Mouse (Mus musculus) R1 (cell line): ENCODE results near the gene Tab1.
"Not testable (repeated sequence)": the region's sequence is repeated elsewhere in the genome, so short reads cannot be mapped to it uniquely, and the experiment has no call there.

Source experiments
- DNase-seq: peaks from one replicate; pipeline ENCODE4 v3.0.0-alpha.2; 2018; ENCODE audit warnings: low read depth, low spot score

Tab1 gene

DNA sequence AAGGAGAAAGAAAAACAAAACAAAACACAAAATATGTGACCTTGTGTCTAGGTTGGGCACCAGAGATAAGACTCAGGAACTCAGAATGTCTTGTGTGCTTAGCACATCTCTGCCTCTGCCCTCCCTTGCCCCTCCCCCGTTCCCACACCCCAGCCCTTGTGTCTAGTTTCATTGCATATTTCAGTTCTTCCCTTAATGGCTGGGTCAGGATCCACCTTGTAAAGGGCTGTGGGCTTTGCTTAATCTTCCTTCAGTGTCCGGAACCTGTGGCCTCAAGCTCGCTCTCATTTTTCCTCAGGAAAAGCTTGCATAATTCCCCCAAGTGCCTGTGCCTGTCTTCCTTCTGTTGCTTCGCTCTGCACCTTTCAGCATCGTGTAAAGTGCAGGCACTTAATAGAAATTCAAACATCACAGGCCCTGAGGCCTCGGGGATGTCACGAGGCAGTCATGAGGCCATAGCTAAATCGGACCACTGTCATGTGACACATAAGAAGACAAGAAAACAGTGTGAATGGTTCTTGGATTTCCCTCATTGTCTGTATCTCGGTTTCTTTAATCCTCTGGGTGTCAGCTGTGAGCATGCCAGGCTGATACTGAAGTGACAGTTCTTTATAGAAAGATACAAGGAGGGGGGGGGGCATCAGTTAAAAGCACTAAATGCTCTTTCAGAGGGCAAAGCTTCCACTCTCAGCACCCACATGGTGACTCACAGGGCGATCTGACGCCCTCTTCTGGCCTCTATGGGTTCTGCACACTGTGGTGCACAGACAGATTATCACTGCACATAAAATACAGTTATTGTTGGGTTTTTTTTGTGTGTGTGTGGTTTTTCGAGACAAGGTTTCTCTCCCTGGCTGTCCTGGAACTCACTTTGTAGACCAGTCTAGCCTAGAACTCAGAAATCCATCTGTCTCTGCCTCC, 27.2 kb upstream of the Tab1 start:
- DNase-seq: peak; percentile 69

DNA sequence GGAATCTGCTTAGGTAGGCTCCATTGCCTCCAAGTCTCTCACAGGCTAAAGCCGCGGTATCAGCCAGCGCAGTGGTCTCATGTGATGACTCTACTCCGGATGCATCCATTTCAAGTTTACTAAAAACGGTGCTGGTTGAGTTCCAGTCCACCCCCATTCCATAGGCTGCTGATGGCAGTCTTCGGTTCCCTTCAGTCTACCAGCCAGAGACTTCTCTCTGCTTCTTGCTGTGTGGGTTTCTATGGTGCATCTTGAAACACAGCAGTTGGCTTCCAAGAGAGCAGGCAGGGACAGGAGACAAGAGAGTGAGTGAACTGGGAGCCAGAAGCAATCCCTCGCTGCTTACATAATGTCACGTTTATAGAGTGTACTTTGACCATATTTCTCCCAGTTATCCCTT, 25.8 kb upstream of the Tab1 start:
- DNase-seq: no peak

DNA sequence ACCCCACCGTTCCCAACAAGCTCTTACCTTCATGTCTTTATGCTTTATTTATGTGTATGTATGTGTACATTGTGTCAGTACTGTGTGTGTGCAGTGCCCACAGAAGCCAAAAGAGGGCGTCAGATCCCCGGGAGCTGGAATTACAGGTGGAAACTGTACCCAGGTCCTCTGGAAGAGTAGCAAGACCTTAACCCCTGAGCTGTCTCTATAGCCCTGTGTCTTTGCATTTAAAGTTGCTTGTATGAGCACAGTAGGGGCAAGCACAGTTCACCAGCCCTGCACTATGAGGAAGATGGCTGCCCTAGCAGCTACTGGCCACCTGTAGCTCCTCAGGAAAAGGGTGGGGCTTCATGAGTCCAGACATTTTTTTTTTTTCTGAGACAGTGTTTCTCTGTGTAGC, 25.4 kb upstream of the Tab1 start:
- DNase-seq: peak; percentile 75

DNA sequence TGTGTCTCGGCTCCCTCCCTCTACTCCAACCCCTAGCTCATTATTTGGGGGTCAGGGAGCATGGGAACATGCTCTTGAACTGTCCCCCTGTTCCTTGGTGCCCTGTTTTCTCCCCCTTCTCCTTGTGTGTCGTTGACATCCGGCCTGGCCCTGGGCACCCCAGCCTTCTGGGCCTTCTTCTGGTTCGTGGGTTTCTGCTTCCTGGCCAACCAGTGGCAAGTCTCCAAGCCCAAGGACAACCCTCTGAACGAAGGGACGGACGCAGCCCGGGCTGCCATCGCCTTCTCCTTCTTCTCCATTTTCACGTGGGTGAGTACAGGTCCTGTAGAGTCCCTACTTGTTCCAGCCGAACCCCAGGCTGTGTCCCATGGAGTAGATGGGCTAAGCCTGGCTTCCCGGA, 21.5 kb upstream of the Tab1 start:
- no peak for DNase-seq

DNA sequence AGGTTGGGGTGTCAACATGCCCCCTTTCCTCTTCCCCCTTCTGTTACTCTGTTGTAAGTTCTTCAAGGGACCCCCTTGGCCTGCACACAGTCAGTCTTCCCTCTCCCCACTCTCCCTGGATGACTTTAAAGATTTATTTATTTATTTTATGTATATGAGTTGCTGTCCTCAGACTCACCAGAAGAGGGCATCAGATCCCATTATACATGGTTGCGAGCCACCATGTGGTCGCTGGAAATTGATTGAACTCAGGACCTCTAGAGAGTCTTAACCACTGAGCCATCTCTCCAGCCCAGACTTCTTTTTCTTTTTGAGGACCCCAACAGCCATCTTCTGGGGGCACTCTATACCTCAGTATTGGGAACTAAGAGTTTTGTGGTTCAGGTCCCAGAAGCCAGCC, 20.4 kb upstream of the Tab1 start:
- peak; percentile 75 for DNase-seq

DNA sequence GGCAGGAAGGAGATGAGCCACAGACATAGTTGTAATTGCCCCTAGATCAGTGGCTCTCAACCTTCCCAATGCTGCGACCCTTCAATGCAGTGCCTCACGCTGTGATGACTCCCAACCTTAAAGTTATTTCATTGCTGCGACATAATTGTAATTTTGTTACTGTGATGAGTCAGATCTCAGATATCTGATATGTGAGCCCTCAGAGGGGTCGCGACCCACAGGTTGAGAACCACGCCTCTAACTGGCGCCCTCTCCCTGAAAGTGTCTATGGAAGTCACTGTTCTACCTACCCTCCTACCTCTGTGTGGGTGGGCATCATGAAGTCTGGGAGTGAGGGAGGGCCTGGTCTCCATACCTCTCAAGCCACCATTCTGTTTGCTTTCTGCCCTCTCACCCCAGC, 18.5 kb upstream of the Tab1 start:
- no peak for DNase-seq

DNA sequence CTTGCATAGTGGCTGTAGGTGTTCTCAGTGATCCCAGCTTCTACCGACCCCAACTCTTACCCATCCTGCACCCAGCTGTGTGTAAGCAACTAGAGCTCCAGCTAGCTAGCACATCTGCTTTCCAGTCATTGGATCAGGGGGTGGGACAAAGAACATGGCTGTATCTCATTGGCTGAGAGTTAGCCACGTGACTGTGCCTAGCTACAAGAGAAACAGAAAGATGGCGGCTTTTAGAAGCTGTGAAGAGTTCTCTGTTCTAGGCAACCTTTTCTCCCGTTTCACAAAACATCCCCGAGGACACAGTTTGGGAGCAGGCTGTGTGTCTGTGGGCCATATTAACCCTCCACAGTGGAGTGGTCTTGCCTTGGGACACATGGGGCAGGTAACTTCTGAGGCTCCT, 17.7 kb upstream of the Tab1 start:
- DNase-seq: peak; percentile 95

DNA sequence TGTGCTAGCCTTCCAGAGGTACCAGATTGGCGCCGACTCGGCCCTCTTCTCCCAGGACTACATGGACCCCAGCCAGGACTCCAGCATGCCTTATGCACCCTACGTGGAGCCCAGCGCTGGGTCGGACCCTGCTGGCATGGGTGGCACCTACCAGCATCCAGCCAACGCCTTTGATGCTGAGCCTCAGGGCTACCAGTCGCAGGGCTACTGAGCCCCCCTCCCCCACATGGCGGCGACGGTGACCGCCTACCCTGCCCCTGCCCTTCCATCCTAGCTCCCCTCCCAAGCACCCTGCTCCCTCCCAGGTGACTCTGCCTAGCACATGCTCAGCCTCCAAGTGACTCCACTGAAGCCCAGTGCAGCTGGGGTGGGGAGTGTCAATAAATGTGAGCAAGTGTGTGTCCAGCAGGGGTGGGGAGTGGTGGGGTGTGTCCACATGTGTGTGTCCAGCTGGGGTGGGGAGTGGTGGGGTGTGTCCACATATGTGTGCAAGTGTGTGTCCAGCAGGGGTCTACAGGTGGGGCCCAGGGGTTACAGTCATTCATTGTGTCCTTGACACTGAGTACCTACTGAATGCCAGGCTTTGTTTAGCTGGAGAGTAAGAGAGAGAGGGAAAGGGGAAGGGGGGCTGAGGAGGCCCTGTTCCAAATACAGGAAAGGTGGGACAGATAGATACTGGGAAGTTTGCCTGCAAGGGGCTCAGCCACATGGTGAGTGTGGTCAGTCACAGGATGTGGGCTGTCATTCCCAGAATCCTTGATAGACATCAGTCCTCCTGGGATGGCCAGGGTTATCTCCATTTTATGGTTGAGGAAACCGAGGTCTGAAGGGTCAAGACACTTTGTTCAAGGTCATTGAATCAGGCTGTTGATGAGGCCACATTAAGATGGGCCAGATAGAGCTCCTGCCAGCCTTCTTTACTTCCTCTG, 16.8 kb upstream of the Tab1 start:
- DNase-seq: peak; percentile 41

DNA sequence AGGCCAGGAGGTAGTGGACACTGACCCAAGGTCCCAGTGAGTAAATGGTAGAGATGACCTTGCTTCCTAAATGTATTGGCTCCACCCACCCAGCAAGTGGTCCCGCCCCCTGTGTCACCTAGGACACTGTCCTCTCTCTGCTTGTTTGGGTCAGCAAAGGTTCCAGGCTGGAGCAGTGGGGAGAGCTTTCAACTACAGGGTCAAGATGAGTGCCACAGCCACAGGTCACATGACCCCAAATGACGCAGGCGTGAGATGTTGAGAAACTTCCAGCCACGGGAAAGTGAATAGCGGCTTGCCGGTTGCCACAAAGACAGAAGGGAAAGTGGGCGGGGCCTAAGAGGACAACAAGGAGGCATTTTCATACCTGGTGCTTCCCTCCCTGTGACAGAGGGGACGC, 15.8 kb upstream of the Tab1 start:
- peak; percentile 90 for DNase-seq

DNA sequence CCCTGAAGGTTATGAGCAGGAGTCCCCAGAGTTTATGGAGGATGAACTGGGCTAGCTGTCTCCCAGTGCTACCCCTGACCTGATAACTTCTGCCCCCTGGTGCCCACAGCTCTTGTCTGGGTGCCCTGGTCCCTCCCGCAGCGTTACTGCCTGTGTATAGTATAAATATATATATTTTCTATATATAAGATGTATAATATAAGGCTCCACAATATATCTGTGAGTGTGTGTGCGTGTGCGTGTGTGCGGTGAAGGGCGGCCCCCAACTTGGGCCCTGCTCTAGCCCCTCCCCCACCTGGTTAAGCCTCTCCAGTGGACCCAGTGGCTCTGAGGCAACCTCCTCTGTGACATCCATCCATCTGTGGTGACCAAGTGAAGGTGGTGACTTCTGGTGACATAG, 13.9 kb upstream of the Tab1 start:
- DNase-seq: no peak

DNA sequence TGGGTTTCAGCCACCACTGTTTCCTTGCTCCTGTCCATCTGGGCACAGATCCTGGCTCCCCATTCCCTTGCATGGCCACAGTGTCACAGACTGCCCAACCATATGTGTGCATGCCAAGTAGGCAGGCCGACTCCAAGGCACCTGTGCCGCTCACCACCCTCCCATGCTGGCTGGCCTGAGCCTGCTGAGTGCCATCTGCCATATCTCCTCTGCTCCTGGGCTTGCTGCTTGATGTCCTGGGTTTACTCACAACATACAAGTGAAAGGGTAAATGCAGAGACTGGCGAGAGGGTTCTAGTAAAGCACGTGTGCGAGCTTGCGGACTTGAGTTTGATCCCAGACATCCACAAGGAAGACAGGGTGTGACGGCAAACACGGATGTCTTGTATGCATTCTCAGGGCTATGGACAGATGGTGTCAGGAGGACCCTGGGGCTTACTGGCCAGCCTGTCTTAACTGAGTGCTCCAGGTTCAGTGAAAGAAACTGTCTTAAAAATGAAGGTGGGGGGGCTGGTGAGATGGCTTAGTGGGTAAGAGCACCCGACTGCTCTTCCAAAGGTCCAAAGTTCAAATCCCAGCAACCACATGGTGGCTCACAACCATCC, 11.1 kb upstream of the Tab1 start:
- no peak for DNase-seq

DNA sequence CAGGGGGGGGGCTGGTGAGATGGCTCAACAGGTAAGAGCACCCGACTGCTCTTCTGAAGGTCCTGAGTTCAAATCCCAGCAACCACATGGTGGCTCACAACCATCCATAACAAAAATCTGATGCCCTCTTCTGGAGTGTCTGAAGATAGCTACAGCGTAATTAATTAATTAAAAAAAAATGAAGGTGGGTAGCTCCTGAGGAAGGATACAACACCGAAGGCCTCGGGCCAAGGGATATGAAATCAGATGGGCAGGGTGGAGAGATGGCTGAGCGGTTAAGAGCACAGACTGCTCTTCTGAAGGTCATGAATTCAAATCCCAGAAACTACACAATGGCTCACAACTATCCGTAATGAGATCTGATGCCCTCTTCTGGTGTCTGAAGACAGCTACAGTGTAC, 10.5 kb upstream of the Tab1 start:
- DNase-seq: not testable (repeated sequence)

DNA sequence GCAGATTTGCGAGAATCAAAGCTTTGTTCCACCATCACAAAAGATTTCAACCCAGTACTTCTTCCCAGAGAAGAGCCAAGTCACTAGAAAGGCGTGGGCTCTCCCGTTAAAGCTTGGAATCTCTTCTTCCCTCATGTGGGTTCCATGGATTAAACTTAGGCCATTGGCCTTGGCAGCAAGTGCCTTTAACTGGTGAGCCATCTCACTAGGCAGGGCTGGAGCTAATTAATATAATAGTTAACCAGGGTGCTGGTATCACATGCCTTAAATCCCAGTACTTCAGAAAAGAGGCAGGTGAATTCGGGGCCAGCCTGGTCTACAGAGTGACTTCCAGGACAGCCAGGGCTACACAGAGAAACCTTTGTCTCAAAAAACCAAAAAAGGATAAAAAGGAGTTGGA, 8.3 kb upstream of the Tab1 start:
- no peak for DNase-seq

DNA sequence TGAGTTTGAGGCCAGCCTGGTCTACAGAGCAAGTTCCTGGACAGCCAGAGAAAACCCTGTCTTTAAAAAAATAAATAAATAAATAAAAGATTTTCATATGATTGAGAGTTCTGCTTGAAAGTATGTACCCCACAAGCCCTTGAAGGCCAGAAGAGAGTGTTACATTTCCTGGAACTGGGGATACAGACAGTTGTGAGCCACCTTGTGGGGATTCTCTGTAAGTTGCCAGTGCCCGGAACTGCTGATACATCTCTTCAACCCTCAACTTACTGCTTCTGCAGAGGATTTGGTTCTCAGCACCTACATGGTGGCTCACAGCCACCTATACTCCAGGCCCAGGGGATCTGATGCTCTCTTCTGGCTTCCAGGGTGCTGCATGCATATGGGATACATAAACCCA, 5.7 kb upstream of the Tab1 start:
- DNase-seq: peak; percentile 49

DNA sequence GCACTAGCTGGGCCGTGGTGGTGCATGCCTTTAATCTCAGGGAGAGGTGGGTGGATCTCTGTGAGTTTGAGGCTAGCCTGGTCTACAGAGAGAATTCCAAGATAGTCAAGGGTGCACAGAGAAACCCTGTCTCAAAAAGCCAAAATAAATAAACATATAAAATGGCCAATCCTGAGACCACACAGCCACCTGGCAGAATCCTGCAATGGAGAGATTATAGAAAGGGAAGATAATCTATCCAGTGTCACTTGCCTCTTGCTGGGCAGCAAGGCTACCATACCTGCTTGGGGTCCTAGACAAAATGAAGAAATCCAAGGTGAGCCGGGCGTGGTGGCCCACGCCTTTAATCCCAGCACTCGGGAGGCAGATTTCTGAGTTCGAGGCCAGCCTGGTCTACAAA, 2.9 kb upstream of the Tab1 start:
- no peak for DNase-seq

DNA sequence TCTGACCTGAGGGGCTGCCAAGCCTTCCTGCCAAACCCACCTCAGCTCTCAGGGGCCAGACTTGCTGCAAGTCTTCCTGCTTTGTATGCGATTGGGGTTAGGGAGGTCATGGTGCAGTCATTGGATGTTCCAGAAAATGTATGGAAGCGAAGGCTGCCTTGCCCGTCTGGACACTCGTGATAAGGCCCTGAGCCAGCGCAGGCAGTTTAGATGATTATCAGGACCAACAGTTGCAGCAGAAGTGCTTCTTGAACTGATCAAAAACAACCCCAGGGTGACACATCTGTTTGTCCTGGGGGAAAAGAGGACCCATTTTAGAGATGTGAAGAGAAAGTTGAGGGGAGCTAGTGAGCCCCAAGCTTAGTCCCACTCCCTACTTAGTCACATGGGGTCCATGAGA, 2.2 kb upstream of the Tab1 start:
- DNase-seq: no peak

DNA sequence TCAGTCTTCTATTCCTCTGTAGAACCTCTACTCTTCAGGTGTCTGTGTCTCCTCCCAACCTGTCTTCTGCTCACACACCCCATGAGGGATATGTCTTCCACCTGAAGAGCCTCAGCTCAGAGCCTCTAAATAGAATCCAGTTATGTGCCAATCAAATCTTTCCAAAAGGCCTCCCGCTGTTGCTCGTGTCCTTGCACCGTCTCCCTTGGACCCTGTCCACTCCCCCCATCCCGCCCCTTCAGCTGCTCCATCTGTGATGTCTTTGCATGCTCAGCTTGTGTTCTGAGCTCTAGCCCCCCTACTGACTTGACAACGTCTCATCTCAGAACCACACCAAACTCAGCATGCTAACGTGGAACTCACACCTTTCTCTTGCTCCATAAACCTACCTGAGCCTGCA, 1.5 kb upstream of the Tab1 start:
- no peak for DNase-seq

DNA sequence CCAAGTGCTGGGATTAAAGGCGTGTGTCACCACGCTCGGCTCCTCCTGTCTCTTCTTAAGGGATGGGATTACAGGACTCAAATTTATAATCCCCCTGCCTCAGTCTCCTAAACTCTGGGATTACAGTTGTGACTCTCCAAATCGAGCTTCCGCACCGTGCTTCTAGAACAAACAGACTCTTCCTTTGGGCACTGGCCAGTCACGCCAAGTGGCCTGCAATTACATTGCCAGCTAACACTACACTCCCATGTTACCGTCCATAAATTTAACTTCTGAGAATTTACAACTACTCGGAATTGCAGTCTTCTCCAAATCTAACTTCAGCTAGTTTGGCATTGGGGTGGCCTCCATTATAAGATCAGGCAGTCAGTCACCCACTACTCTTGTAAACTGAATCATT, 475 bp upstream of the Tab1 start:
- no peak for DNase-seq

DNA sequence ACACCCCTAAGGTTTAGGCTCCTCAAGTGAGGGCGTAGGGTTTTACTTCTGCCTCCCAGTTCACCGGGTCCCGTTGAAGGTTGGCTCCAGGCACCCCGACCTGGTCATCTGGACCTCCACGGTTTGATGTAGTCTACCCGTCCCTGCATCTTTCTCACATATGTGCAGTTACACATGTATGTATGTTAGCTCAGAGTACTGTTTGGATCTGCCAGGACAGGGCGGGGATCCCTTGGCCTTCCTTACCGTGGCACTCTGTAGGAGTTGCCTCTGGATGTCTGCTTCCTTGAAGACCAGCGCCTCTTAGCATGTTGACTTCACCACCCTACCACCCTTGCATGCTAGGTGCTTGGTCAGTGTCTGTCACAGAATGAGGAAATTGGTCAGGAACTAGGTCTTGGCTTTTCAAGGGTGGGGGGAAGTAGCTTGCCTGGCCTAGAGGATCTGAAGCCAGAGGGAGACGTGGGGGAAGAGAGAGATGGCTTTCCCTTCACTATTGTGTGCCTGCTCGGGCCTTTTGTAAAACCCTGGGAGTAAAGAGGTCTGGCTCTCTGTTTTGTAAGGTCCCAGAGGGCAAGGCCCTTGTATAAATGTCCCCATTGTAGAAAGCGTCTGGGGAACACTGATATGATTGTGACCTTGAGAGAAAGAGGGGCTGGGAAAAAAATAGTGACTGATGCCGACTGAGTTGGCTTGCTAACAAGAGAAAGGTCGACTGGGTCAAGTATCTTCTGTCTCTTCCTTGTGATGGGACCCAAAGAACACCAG, 939 bp downstream of the Tab1 start:
- no peak for DNase-seq

DNA sequence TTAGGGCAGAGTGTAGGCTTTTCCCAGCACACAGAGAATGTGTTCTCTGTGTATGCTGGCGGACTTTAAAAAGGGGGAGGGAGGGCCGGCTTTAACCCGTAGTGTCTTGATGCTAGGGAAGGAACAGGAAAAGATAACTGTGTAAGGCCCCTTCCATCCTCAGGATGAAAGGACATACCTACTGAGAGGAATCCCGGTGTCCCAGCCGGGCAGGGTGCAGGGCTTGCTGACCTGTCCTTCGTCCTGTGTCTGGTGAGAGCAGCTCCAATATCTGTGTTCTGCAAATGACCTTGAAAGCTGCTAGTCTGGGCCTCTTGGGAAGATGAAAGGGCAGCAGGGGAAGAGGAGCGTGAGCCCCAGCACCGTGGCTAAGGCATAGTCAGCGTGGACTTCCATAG, 1.5 kb downstream of the Tab1 start:
- no peak for DNase-seq

DNA sequence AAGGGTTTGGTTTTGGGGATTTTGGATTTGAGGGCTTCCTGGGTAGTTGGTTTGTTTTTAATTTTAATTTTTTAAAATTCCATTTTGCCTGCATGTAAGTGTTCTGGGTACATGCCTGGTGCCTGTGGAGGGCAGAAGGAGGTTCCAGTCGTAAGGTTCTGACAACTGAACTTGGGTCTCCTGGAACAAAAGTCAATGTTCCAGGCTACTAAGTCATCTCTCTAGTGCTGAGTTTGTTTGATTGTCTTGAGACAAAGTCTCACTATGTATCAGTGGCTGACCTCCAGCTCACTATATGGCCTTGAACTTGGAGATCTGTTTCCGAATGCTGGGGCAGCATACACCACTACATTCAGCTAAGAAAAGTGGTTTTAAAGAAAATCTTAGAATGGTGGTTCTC, 2.6 kb downstream of the Tab1 start:
- DNase-seq: no peak

DNA sequence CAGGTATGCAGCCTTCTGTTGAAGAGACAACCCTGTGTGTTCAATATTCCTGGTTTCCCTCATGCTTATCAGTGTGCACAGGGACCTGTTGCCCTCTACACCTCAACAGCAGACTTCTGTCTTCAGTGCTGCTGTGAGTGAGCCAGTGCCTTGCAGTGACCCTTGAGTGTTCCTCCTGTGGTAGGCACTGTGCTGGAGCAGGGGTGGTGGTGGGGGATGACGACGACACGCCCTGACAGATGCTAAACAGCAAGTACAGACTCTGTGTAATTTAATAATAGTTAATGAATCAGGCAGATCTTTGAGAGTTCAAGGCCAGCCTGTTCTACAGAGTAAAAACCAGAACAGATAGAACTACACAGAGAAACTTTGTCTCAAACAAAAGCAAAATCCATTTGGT, 3.7 kb downstream of the Tab1 start:
- no peak for DNase-seq
